Mouse (Mus musculus): Measurements from ENCODE around the gene Sacs.

- TF ChIP-seq CTCF (IDR thresholded peaks at IDR 0.05; ENCODE audit: low read depth): no peak
- no peak for TF ChIP-seq EP300 (IDR thresholded peaks at IDR 0.05; ENCODE audit: low read depth)
Observed at GRCm38 (mm10) chr14:61224387-61225077, 86.3 kb downstream of the Sacs start.
